Mouse (Mus musculus) heart, adult 2 months (tissue): ENCODE measurements around the gene Arhgap23. TPM values are rescaled to one million over a fixed set of nuclear protein-coding genes. Genes with fewer than 3 reads are reported as not detected.

ENCODE experiments used
- DNase-seq, 2 experiments: peaks; one replicate each; pipeline ENCODE4 v3.0.0; 2021
- H3K27ac ChIP-seq: fragments of 200-600 bp; 2 replicates; pipeline ENCODE4 v1.8.1; 2022
- H3K27me3 ChIP-seq: fragments of 200-500 bp; 2 replicates; pipeline ENCODE4 v1.6.1; 2012; ENCODE audit warnings: mild to moderate bottlenecking, low read length, inconsistent platforms, mixed read lengths; ENCODE audit not compliant: control insufficient read depth, insufficient read depth
- H3K36me3 ChIP-seq: fragments of 200-500 bp; 2 replicates; pipeline ENCODE4 v1.6.1; 2012; ENCODE audit warnings: low read length, inconsistent platforms; ENCODE audit not compliant: control insufficient read depth, insufficient read depth
- H3K4me1 ChIP-seq: fragments of 200-500 bp; 2 replicates; pipeline ENCODE4 v1.6.1; 2011; ENCODE audit warnings: low read length; ENCODE audit not compliant: control insufficient read depth, insufficient read depth
- H3K4me3 ChIP-seq: fragments of 200-600 bp; 2 replicates; pipeline ENCODE4 v1.8.1; 2022
- H3K79me2 ChIP-seq: fragments of 200-500 bp; replicated peaks from 2 replicates; pipeline ENCODE4 v1.6.1; 2012; ENCODE audit warnings: mild to moderate bottlenecking, inconsistent platforms, low read length, moderate library complexity, mixed read lengths; ENCODE audit not compliant: control insufficient read depth, insufficient read depth
- H3K9ac ChIP-seq: fragments of 200-500 bp; 2 replicates; pipeline ENCODE4 v1.6.1; 2012; ENCODE audit warnings: low read depth, mild to moderate bottlenecking, control low read depth, inconsistent platforms, low read length, mixed read lengths
- CTCF ChIP-seq: fragments of 200-600 bp; IDR thresholded peaks from 2 replicates; pipeline ENCODE4 v1.8.1; 2022; ENCODE audit warnings: antibody characterized with exemption, mild to moderate bottlenecking, moderate library complexity
- EP300 ChIP-seq: fragments of 200-500 bp; IDR thresholded peaks from 2 replicates; pipeline ENCODE4 v1.6.1; 2011; ENCODE audit warnings: low read depth, low read length, control low read depth; ENCODE audit not compliant: insufficient read depth
- POLR2A ChIP-seq: fragments of 200-500 bp; IDR thresholded peaks from 2 replicates; pipeline ENCODE4 v1.6.1; 2011; ENCODE audit warnings: mild to moderate bottlenecking, low read depth, low read length, control low read depth; ENCODE audit not compliant: insufficient read depth
- WGBS: fragments of 180-500 bp; shearing (Covaris S2); methylation state at CpG from one replicate; pipeline ENCODE4 v1.1.7; 2018; 5-methylcytosine and 5-hydroxymethylcytosine counted together
- intact Hi-C: fragments of 180-260 bp; cut with DNase I; formaldehyde crosslinking; loops from one replicate; pipeline ENCODE4 v1.15.1; 2025
- polyA plus RNA-seq: library from polyadenylated mRNA; depleted of rRNA; stranded (reverse); fragments of >200 nt; gene quantifications from 2 replicates; pipeline ENCODE4 v1.2.3, GENCODE M21; 2012
- total RNA-seq, 2 experiments: library from RNA; stranded (reverse); gene quantifications; 2 replicates each; pipeline ENCODE4 v1.2.3; 2021

The Arhgap23 gene
- total and polyA plus RNA-seq, 3 experiments: 12.8 to 18.4 (median 13.7) TPM

GRCm38 (mm10) chr11:97509058-97509457, 93.7 kb downstream of the Arhgap23 start:
- intact Hi-C loops: no loop called here
- no peaks in the 10 kb centered on the region for H3K27me3 ChIP-seq
- H3K4me1 ChIP-seq: no peaks in the 10 kb centered on the region; the same call in 1 of the 2 replicates
- 48% methylated on average over 5 of the region's 5 CpGs for WGBS
- no peaks in the 10 kb centered on the region for H3K79me2 ChIP-seq
- TF ChIP-seq POLR2A (no peak), CTCF (no peak), EP300 (no peak)
- H3K4me3 ChIP-seq: no peak overlapping the region
- no peak for DNase-seq
- H3K27ac ChIP-seq: no peak overlapping the region
- H3K9ac ChIP-seq: no peak overlapping the region
- no peaks in the 10 kb centered on the region for H3K36me3 ChIP-seq

GRCm38 (mm10) chr11:97509715-97510485, 94.6 kb downstream of the Arhgap23 start:
- intact Hi-C loops: loop anchor here (5.0 kb wide), 1 partner anchor 33 kb away; no protein-coding TSS in a partner anchor
- no peak overlapping the region for H3K4me3 ChIP-seq
- no peak overlapping the region for H3K27ac ChIP-seq
- no peaks in the 10 kb centered on the region for H3K36me3 ChIP-seq
- 82% methylated on average over 24 of the region's 24 CpGs for WGBS
- H3K9ac ChIP-seq: no peak overlapping the region
- DNase-seq: no peak
- H3K4me1 ChIP-seq: no peaks in the 10 kb centered on the region; the same call in 1 of the 2 replicates
- TF ChIP-seq POLR2A: no peak
- TF ChIP-seq CTCF: no peak
- no peak for TF ChIP-seq EP300
- no peaks in the 10 kb centered on the region for H3K27me3 ChIP-seq
- H3K79me2 ChIP-seq: no peaks in the 10 kb centered on the region

GRCm38 (mm10) chr11:97510966-97511660, 95.8 kb downstream of the Arhgap23 start:
- no peak overlapping the region for H3K4me3 ChIP-seq
- no peaks in the 10 kb centered on the region for H3K79me2 ChIP-seq
- H3K9ac ChIP-seq: no peak overlapping the region
- H3K36me3 ChIP-seq: no peaks in the 10 kb centered on the region
- no peak overlapping the region for H3K27ac ChIP-seq
- H3K4me1 ChIP-seq: no peaks in the 10 kb centered on the region; the same call in 1 of the 2 replicates
- intact Hi-C loops: loop anchor here (5.0 kb wide), 1 partner anchor 34 kb away; no protein-coding TSS in a partner anchor
- TF ChIP-seq POLR2A (no peak), CTCF (peak; percentile 97), EP300 (no peak)
- WGBS: 32% methylated on average over 10 of the region's 10 CpGs
- no peaks in the 10 kb centered on the region for H3K27me3 ChIP-seq
- peak; percentile 72 to 83 for DNase-seq

GRCm38 (mm10) chr11:97511661-97512369, 96.5 kb downstream of the Arhgap23 start:
- 28% methylated on average over 13 of the region's 13 CpGs for WGBS
- H3K9ac ChIP-seq: no peak overlapping the region
- intact Hi-C loops: loop anchor here (5.0 kb wide), 1 partner anchor 35 kb away; no protein-coding TSS in a partner anchor

GRCm38 (mm10) chr11:97512511-97512910, 97.2 kb downstream of the Arhgap23 start:
- TF ChIP-seq CTCF (no peak), EP300 (no peak)
- Histone ChIP-seq H3K79me2 (no peaks in the 10 kb centered on the region), H3K36me3 (no peaks in the 10 kb centered on the region), H3K27me3 (no peaks in the 10 kb centered on the region), H3K4me1 (no peaks in the 10 kb centered on the region; the same call in 1 of the 2 replicates), H3K4me3 (no peak overlapping the region), H3K27ac (no peak overlapping the region), H3K9ac (no peak overlapping the region)
- WGBS: 66% methylated on average over 6 of the region's 6 CpGs
- DNase-seq: no peak
- intact Hi-C loops: loop anchor here (5.0 kb wide), 1 partner anchor 35 kb away; no protein-coding TSS in a partner anchor

More at GRCm38 (mm10) chr11:97511661-97512369, 96.5 kb downstream of the Arhgap23 start:
- TF ChIP-seq EP300: no peak
- no peak; the same call in 1 of the 2 replicates for TF ChIP-seq POLR2A
- no peak; the same call in 1 of the 2 replicates for TF ChIP-seq CTCF
- Histone ChIP-seq H3K4me1 (no peaks in the 10 kb centered on the region; the same call in 1 of the 2 replicates), H3K4me3 (peak overlapping the region; percentile 10; the same call in 1 of the 2 replicates), H3K36me3 (no peaks in the 10 kb centered on the region), H3K27me3 (no peaks in the 10 kb centered on the region), H3K27ac (no peak overlapping the region), H3K79me2 (no peaks in the 10 kb centered on the region)
- DNase-seq: peak; percentile 56 to 63
